Mouse (Mus musculus) lung, adult 2 months (tissue): ENCODE measurements around the gene AL607142.1. TPM values are rescaled to one million over a fixed set of nuclear protein-coding genes. Genes with fewer than 3 reads are reported as not detected.
A peak's percentile ranks its signal among the peaks of the same experiment; 100 is the strongest.

Source experiments
- DNase-seq: peaks from one replicate; pipeline ENCODE4 v3.0.0; 2022
- H3K4me1 ChIP-seq: fragments of 200-500 bp; 2 replicates; pipeline ENCODE4 v1.6.1; 2011; ENCODE audit warnings: low read length; ENCODE audit not compliant: control insufficient read depth, insufficient read depth
- H3K4me3 ChIP-seq: fragments of 200-500 bp; replicated peaks from 2 replicates; pipeline ENCODE3; 2011; ENCODE audit warnings: low read depth, mild to moderate bottlenecking, control low read depth, low read length; ENCODE audit errors: extremely low read depth
- CTCF ChIP-seq: fragments of 200-500 bp; IDR thresholded peaks from 2 replicates; pipeline ENCODE4 v1.5.1; 2011; ENCODE audit warnings: mild to moderate bottlenecking, low read length, control low read depth; ENCODE audit not compliant: insufficient read depth
- POLR2A ChIP-seq: fragments of 200-500 bp; IDR thresholded peaks from 2 replicates; pipeline ENCODE4 v1.6.1; 2011; ENCODE audit warnings: low read depth, mild to moderate bottlenecking, control low read depth, low read length, borderline replicate concordance; ENCODE audit errors: extremely low read depth
- WGBS: fragments of 180-500 bp; shearing (Covaris S2); methylation state at CpG from one replicate; pipeline ENCODE4 v1.1.7; 2018; 5-methylcytosine and 5-hydroxymethylcytosine counted together
- polyA plus RNA-seq: library from polyadenylated mRNA; depleted of rRNA; stranded (reverse); fragments of >200 nt; gene quantifications from 2 replicates; pipeline ENCODE4 v1.2.3, GENCODE M21; 2012

The AL607142.1 gene
- polyA plus RNA-seq, 1 experiment: not detected

DNA sequence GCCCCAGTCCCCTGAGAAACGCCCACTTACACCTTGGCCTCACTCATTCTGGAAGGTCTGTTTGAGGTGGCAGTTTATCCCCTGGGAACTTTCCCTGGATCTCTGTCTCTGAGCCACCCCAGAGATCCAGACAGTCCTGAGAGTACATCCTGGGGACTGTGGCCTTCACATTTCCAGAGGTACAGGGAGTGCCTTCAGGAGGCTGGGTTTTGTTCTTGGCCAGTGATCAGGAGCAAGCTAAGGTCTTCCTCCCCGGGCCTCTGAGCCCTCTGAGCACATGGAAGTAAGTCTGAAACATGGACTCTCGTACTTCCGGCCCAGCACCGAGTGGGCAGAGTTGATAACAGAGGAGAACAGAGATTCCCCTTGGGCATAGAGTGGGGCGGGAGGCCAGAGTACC lies 59.9 kb downstream of the AL607142.1 start:
- no peak for DNase-seq
- WGBS: 76% methylated on average over 6 of the region's 6 CpGs
- TF ChIP-seq CTCF: no peak
- TF ChIP-seq POLR2A: no peak
- no peak overlapping the region for H3K4me3 ChIP-seq
- no peaks in the 10 kb centered on the region for H3K4me1 ChIP-seq

- no peak for TF ChIP-seq CTCF
- no peak for TF ChIP-seq POLR2A
- Histone ChIP-seq H3K4me3 (no peak overlapping the region), H3K4me1 (no peaks in the 10 kb centered on the region; the same call in 1 of the 2 replicates)
- no peak for DNase-seq
- 79% methylated on average over 6 of the region's 6 CpGs for WGBS
These were observed 61.3 kb downstream of the AL607142.1 start for GRCm38 (mm10) chr4:120126047-120126446.

- no peak for DNase-seq
- 80% methylated on average over 3 of the region's 3 CpGs for WGBS
- Histone ChIP-seq H3K4me3 (no peak overlapping the region), H3K4me1 (no peaks in the 10 kb centered on the region; the same call in none of the 2 replicates)
- TF ChIP-seq POLR2A: no peak
- no peak for TF ChIP-seq CTCF
These were observed 62.5 kb downstream of the AL607142.1 start for GRCm38 (mm10) chr4:120127333-120127732.

- 47% methylated on average over 4 of the region's 4 CpGs for WGBS
- TF ChIP-seq CTCF (no peak), POLR2A (no peak)
- no peaks in the 10 kb centered on the region; the same call in none of the 2 replicates for H3K4me1 ChIP-seq
- DNase-seq: no peak
- H3K4me3 ChIP-seq: no peak overlapping the region
These were observed 63.2 kb downstream of the AL607142.1 start for GRCm38 (mm10) chr4:120128033-120128432.

GRCm38 (mm10) chr4:120129233-120129885 lies 64.6 kb downstream of the AL607142.1 start:
- peak; percentile 45 for DNase-seq
- TF ChIP-seq CTCF (peak; percentile 97), POLR2A (no peak)
- WGBS: 46% methylated on average over 4 of the region's 4 CpGs
- H3K4me3 ChIP-seq: no peak overlapping the region
- no peaks in the 10 kb centered on the region; the same call in none of the 2 replicates for H3K4me1 ChIP-seq

DNA sequence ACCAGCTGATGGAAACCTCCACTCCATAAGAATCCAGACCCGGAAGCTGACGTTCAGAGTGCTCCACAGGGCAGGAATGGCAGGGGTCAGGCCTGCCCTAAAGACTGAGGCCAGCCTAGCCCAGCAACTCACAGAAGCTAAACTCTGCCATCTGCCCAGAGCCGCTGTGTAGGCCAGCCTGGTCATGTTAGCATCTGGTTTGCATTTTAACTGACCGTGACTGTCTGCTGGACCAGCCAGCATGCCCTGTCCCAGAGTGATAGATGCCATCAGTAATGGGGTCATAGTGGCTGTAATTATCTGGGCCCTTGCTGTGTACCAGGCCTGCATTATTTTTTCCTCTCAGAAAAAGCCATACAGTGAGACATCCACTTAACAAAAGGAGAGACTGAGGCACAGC lies 66.1 kb downstream of the AL607142.1 start:
- Histone ChIP-seq H3K4me1 (no peaks in the 10 kb centered on the region; the same call in none of the 2 replicates), H3K4me3 (no peak overlapping the region)
- TF ChIP-seq CTCF: no peak
- no peak for TF ChIP-seq POLR2A
- DNase-seq: no peak
- WGBS: 93% methylated on average over 4 of the region's 4 CpGs

DNA sequence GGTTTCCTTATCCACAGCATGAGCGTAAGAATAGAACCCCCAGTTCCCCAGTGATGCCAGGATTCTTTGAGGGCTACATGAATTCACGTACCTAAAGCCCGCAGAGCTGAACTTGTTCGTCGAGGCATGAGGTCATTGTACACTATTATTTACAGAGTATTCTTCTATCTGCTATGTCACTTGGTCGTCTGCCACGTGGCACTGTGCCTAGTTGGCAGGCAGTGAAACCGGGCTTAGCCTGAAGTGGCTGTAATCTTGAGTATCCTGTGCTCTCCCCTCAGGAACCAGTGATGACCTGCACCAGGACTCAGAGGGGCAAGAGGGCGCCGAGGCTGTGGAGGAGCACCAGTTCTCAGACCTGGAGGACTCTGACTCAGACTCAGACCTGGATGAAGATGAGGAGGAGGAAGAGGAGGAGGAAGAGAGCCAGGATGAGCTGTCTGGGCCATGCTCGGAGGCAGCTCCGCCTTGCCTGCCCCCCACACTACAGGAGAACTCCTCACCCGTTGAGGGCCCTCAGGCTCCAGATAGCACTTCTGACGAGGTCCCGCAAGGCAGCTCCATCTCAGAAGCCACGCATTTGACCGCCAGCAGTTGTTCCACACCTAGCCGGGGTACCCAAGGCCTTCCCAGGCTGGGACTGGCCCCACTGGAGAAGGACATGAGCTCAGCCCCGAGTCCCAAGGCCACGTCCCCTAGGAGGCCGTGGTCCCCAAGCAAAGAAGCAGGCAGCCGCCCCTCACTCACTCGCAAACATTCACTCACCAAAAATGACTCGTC lies 66.8 kb downstream of the AL607142.1 start:
- Histone ChIP-seq H3K4me3 (no peak overlapping the region), H3K4me1 (no peaks in the 10 kb centered on the region; the same call in none of the 2 replicates)
- WGBS: 51% methylated on average over 24 of the region's 24 CpGs
- peak; percentile 65 for DNase-seq
- TF ChIP-seq POLR2A (no peak), CTCF (no peak)

GRCm38 (mm10) chr4:120134223-120134622 lies 69.4 kb downstream of the AL607142.1 start:
- 89% methylated on average over 6 of the region's 6 CpGs for WGBS
- TF ChIP-seq CTCF (no peak), POLR2A (no peak)
- Histone ChIP-seq H3K4me1 (no peaks in the 10 kb centered on the region; the same call in none of the 2 replicates), H3K4me3 (no peak overlapping the region)
- DNase-seq: no peak

DNA sequence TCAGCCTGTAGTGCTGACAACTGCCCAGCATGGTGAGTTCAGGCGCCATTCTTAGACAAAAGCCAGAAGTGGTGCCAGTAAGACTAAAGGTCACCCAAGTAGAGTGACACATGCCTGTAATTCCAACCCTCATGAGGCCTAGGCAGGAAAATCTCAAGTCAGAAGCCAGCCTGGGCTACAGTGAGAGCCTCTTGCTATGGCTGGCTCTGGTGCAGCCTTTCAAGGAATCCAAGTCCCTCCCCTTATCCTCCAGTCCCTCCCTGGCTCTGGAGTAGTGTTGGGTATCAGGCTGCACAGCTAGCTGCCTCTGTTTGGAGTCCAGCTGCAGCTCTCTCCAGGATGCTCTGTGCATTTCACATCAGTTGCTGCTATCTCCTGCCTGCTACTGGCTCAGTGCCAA lies 77.0 kb downstream of the AL607142.1 start:
- Histone ChIP-seq H3K4me3 (no peak overlapping the region), H3K4me1 (0 out of 2 replicates have a peak, but pooled peaks cover 3% of the 10 kb centered on the region)
- WGBS: 71% methylated on average over 1 of the region's 1 CpGs
- TF ChIP-seq POLR2A (no peak), CTCF (no peak)
- DNase-seq: no peak
